Mouse (Mus musculus) lung, postnatal 0 days (tissue): Measurements from ENCODE around the gene Soga1.

ENCODE experiments used
- CTCF ChIP-seq: IDR thresholded peaks from 2 replicates; pipeline ENCODE4 v1.5.1; 2016; ENCODE audit warnings: antibody characterized with exemption, mild to moderate bottlenecking
- EP300 ChIP-seq: IDR thresholded peaks from 2 replicates; pipeline ENCODE4 v1.6.1; 2016; ENCODE audit warnings: antibody characterized with exemption, mild to moderate bottlenecking, control low read depth

DNA sequence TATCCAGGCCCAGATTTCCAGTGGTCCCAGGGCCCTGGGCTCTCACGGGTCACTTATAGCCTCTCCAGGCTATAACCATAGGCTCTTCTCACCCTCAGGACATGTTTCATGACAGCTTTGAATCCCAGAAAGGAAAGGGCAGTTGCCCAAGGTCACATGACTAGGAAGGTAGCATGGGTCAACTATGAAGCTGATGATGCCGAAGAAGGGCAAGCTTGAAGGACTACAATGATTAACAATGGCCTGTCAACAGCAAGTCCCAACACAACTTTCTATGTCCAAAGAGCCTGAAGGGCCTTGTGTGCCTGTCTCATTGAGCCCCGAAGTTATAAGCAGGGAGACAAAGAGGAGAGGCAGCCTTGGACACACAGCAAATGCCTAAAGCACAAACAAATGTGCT is 21.9 kb downstream of the Soga1 start:
- TF ChIP-seq CTCF, result no peak
- no peak for TF ChIP-seq EP300
